ENCODE assay signal across 22 mouse cellular contexts in the genomic region with DNA sequence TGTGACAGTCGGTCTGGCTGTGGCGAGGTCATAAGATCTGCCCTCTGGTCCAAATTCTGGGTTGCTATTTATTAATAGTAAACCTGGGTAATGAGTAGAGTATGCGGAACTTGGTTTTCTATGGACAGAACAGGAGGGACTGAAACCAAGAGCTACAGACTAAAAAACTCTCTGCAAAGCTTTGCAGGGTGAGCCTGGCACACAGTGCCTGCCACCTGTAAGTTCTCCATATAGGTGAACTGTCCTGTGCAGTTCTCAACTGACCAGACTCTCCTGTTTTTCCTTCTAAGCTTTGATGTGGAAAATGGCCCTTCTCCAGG.
DNase-seq lines count a peak whose midpoint lies in the region; ATAC-seq and TF ChIP-seq lines count a peak whose summit lies in the region.
"Had no signal": no experiment of that assay in that cellular context is flagged by ENCODE, and none has a peak within 500 bp of the region (broad histone marks: within the 10 kb centered on the region; RNA-seq: fewer than 3 reads in every experiment).

No protein-coding gene starts in this region.

- peak overlapping the region; percentile 37; the same call in 1 of the 2 replicates for H3K4me3 ChIP-seq in heart, adult 2 months
- H3K4me3 ChIP-seq in heart, embryonic 12.5 days, result no peak overlapping the region
- peak overlapping the region; percentile 16; the same call in 1 of the 2 replicates for H3K4me3 ChIP-seq in kidney, adult 2 months (ENCODE audit: insufficient read depth, low read depth, low read length)
- no peak overlapping the region for H3K4me3 ChIP-seq in kidney, embryonic 14.5 days (ENCODE audit: low read length)
- H3K4me3 ChIP-seq in midbrain, embryonic 11.5 days (ENCODE audit: low read depth, low read length), result no peak overlapping the region
- H3K4me3 ChIP-seq in midbrain, postnatal 0 days (ENCODE audit: low read depth, low read length), result no peak overlapping the region
- no peak overlapping the region for H3K4me3 ChIP-seq in olfactory bulb, adult 2 months (ENCODE audit: insufficient read depth, low read depth, low read length)
- H3K4me3 ChIP-seq in hindbrain, embryonic 10.5 days, result no peak overlapping the region
- H3K4me3 ChIP-seq: limb, embryonic 15.5 days; megakaryocyte, embryonic 14.5 days; myocyte had no signal

- ATAC-seq in heart, embryonic 12.5 days (ENCODE audit: insufficient number of reproducible peaks, low FRiP score), result no peak
- ATAC-seq in kidney, embryonic 14.5 days (ENCODE audit: low FRiP score, low TSS enrichment), result no peak
- no peak for ATAC-seq in midbrain, embryonic 11.5 days (ENCODE audit: low FRiP score)
- ATAC-seq in midbrain, postnatal 0 days (ENCODE audit: low FRiP score), result no peak

- no peaks in the 10 kb centered on the region for H3K4me1 ChIP-seq in heart, adult 2 months (ENCODE audit: control insufficient read depth, insufficient read depth, low read length)
- peaks cover 27% of the 10 kb centered on the region for H3K4me1 ChIP-seq in heart, embryonic 12.5 days (replicated peaks)
- H3K4me1 ChIP-seq in kidney, adult 2 months (ENCODE audit: control insufficient read depth, insufficient read depth, low read length), result peaks cover 4% of the 10 kb centered on the region; the same call in 1 of the 2 replicates
- no peaks in the 10 kb centered on the region for H3K4me1 ChIP-seq in kidney, embryonic 14.5 days (ENCODE audit: control insufficient read depth, insufficient read depth, low read length)
- H3K4me1 ChIP-seq in midbrain, embryonic 11.5 days (ENCODE audit: control insufficient read depth, insufficient read depth, low read length), result no peaks in the 10 kb centered on the region
- H3K4me1 ChIP-seq in midbrain, postnatal 0 days (ENCODE audit: insufficient read depth, low read length), result no peaks in the 10 kb centered on the region
- peaks cover 5% of the 10 kb centered on the region for H3K4me1 ChIP-seq in olfactory bulb, adult 2 months (ENCODE audit: control insufficient read depth, insufficient read depth, low read length)
- peaks cover 16% of the 10 kb centered on the region for H3K4me1 ChIP-seq in hindbrain, embryonic 10.5 days (replicated peaks)
- H3K4me1 ChIP-seq: megakaryocyte, embryonic 14.5 days had no signal

- no peak overlapping the region for H3K4me2 ChIP-seq in heart, embryonic 12.5 days
- no peak overlapping the region for H3K4me2 ChIP-seq in kidney, embryonic 14.5 days (replicated peaks; ENCODE audit: low read depth, low read length)
- H3K4me2 ChIP-seq in midbrain, embryonic 11.5 days, result no peak overlapping the region
- H3K4me2 ChIP-seq in midbrain, postnatal 0 days (ENCODE audit: low read depth, low read length, poor library complexity, severe bottlenecking), result no peak overlapping the region
- H3K4me2 ChIP-seq: hindbrain, embryonic 14.5 days; limb, embryonic 15.5 days had no signal

- peak overlapping the region; percentile 85 for H3K27ac ChIP-seq in heart, adult 2 months
- no peak overlapping the region for H3K27ac ChIP-seq in heart, embryonic 12.5 days (ENCODE audit: poor library complexity, severe bottlenecking)
- peak overlapping the region; percentile 21; the same call in 1 of the 2 replicates for H3K27ac ChIP-seq in kidney, adult 2 months (ENCODE audit: insufficient read depth, low read depth, low read length)
- no peak overlapping the region for H3K27ac ChIP-seq in kidney, embryonic 14.5 days (ENCODE audit: low read depth, low read length)
- no peak overlapping the region for H3K27ac ChIP-seq in midbrain, embryonic 11.5 days (ENCODE audit: low read depth, low read length)
- no peak overlapping the region for H3K27ac ChIP-seq in midbrain, postnatal 0 days (ENCODE audit: low read depth, low read length)
- 0 out of 2 replicates have a peak overlapping the region, but pooled peaks have one; percentile 17 for H3K27ac ChIP-seq in olfactory bulb, adult 2 months (ENCODE audit: insufficient read depth, low read depth, low read length)
- H3K27ac ChIP-seq in hindbrain, embryonic 10.5 days, result no peak overlapping the region
- H3K27ac ChIP-seq: hindbrain, embryonic 14.5 days; limb, embryonic 15.5 days had no signal

- no peak for TF ChIP-seq CTCF in heart, adult 2 months (IDR thresholded peaks at IDR 0.05)
- TF ChIP-seq CTCF in kidney, adult 2 months (conservative IDR thresholded peaks at IDR 0.05; ENCODE audit: insufficient read depth, insufficient read length, low read depth, low read length), result no peak
- TF ChIP-seq CTCF in midbrain, postnatal 0 days (IDR thresholded peaks at IDR 0.05), result no peak
- no peak for TF ChIP-seq CTCF in olfactory bulb, adult 2 months (IDR thresholded peaks at IDR 0.05; ENCODE audit: insufficient read depth, low read depth, low read length)

- intact Hi-C loops in heart, adult 2 months (cut with DNase I), result no loop called here

- no peaks in the 10 kb centered on the region for H3K9me3 ChIP-seq in heart, embryonic 12.5 days (replicated peaks)
- no peaks in the 10 kb centered on the region for H3K9me3 ChIP-seq in kidney, embryonic 14.5 days (ENCODE audit: control insufficient read depth, low read length)
- no peaks in the 10 kb centered on the region for H3K9me3 ChIP-seq in midbrain, embryonic 11.5 days (ENCODE audit: control insufficient read depth, low read length)
- H3K9me3 ChIP-seq in midbrain, postnatal 0 days (ENCODE audit: low read length), result no peaks in the 10 kb centered on the region
- no peaks in the 10 kb centered on the region for H3K9me3 ChIP-seq in hindbrain, embryonic 10.5 days
- H3K9me3 ChIP-seq: limb, embryonic 15.5 days; megakaryocyte, embryonic 14.5 days had no signal

- peak overlapping the region; percentile 54 for H3K9ac ChIP-seq in heart, adult 2 months (ENCODE audit: low read depth, low read length)
- H3K9ac ChIP-seq in heart, embryonic 12.5 days, result no peak overlapping the region
- H3K9ac ChIP-seq in kidney, embryonic 14.5 days (ENCODE audit: low read depth, low read length), result no peak overlapping the region
- H3K9ac ChIP-seq in midbrain, embryonic 11.5 days (ENCODE audit: low read length), result no peak overlapping the region
- no peak overlapping the region for H3K9ac ChIP-seq in midbrain, postnatal 0 days (replicated peaks; ENCODE audit: low read length, poor library complexity, severe bottlenecking)
- H3K9ac ChIP-seq: hindbrain, embryonic 14.5 days; limb, embryonic 15.5 days had no signal

- 39% methylated on average over 3 of the region's 3 CpGs for WGBS in heart, adult 2 months
- 56% methylated on average over 3 of the region's 3 CpGs for WGBS in heart, embryonic 12.5 days
- 40% methylated on average over 3 of the region's 3 CpGs for WGBS in kidney, adult 2 months
- WGBS in kidney, embryonic 14.5 days, result 80% methylated on average over 3 of the region's 3 CpGs
- 80% methylated on average over 3 of the region's 3 CpGs for WGBS in midbrain, embryonic 11.5 days
- 64% methylated on average over 3 of the region's 3 CpGs for WGBS in midbrain, postnatal 0 days
- 58% methylated on average over 3 of the region's 3 CpGs for WGBS in olfactory bulb, adult 2 months
- WGBS in hindbrain, embryonic 10.5 days, result 85% methylated on average over 3 of the region's 3 CpGs

- no peak for DNase-seq in heart, adult 2 months
- peak; percentile 73 for DNase-seq in kidney, adult 2 months
- DNase-seq in midbrain, embryonic 11.5 days (ENCODE audit: low spot score, missing footprints), result peak; percentile 57
- DNase-seq in midbrain, postnatal 0 days (ENCODE audit: low spot score), result no peak
- DNase-seq in hindbrain, embryonic 10.5 days (ENCODE audit: low spot score), result no peak
- DNase-seq: adrenal gland, postnatal 25 days; B cell, adult 2 months; cerebellum, adult 11 months; cerebellum, postnatal 25 days; embryo, embryonic 11 days; gastrocnemius, postnatal 14 days; lung, adult 2 months; right cerebral cortex, postnatal 14 days; spleen, adult 18-20 months; thymus, postnatal 25 days had no signal

- no peaks in the 10 kb centered on the region for H3K27me3 ChIP-seq in heart, adult 2 months (ENCODE audit: control insufficient read depth, insufficient read depth, low read length)
- H3K27me3 ChIP-seq in heart, embryonic 12.5 days (replicated peaks), result no peaks in the 10 kb centered on the region
- H3K27me3 ChIP-seq in kidney, adult 2 months (replicated peaks; ENCODE audit: control insufficient read depth, insufficient read depth, low read length), result no peaks in the 10 kb centered on the region
- H3K27me3 ChIP-seq in kidney, embryonic 14.5 days (ENCODE audit: control insufficient read depth, insufficient read depth, low read length), result no peaks in the 10 kb centered on the region
- no peaks in the 10 kb centered on the region for H3K27me3 ChIP-seq in midbrain, embryonic 11.5 days (ENCODE audit: control insufficient read depth, insufficient read depth, low read length)
- H3K27me3 ChIP-seq in midbrain, postnatal 0 days (ENCODE audit: insufficient read depth, low read length), result no peaks in the 10 kb centered on the region
- H3K27me3 ChIP-seq in hindbrain, embryonic 10.5 days (ENCODE audit: insufficient read depth, poor library complexity, severe bottlenecking), result no peaks in the 10 kb centered on the region
- H3K27me3 ChIP-seq: limb, embryonic 15.5 days had no signal

- H3K79me2 ChIP-seq in heart, adult 2 months (replicated peaks; ENCODE audit: control insufficient read depth, insufficient read depth, low read length), result no peaks in the 10 kb centered on the region

- no peaks in the 10 kb centered on the region for H3K36me3 ChIP-seq in heart, adult 2 months (ENCODE audit: control insufficient read depth, insufficient read depth, low read length)
- H3K36me3 ChIP-seq in heart, embryonic 12.5 days, result 0 out of 2 replicates have a peak, but pooled peaks cover 3% of the 10 kb centered on the region
- H3K36me3 ChIP-seq in kidney, adult 2 months (ENCODE audit: control insufficient read depth, insufficient read depth, low read length), result no peaks in the 10 kb centered on the region
- no peaks in the 10 kb centered on the region for H3K36me3 ChIP-seq in kidney, embryonic 14.5 days (ENCODE audit: control insufficient read depth, insufficient read depth, low read length)
- H3K36me3 ChIP-seq in midbrain, embryonic 11.5 days (ENCODE audit: control insufficient read depth, insufficient read depth, low read length), result no peaks in the 10 kb centered on the region
- 0 out of 2 replicates have a peak, but pooled peaks cover 2% of the 10 kb centered on the region for H3K36me3 ChIP-seq in midbrain, postnatal 0 days (ENCODE audit: insufficient read depth, low read length)
- H3K36me3 ChIP-seq in hindbrain, embryonic 10.5 days, result no peaks in the 10 kb centered on the region
- H3K36me3 ChIP-seq: limb, embryonic 15.5 days had no signal

- no peak for TF ChIP-seq EP300 in heart, adult 2 months (IDR thresholded peaks at IDR 0.05; ENCODE audit: insufficient read depth, low read depth, low read length)

- TF ChIP-seq POLR2A in heart, adult 2 months (IDR thresholded peaks at IDR 0.05; ENCODE audit: insufficient read depth, low read depth, low read length), result no peak
- TF ChIP-seq POLR2A in kidney, adult 2 months (IDR thresholded peaks at IDR 0.05; ENCODE audit: low read depth, low read length), result no peak
- no peak for TF ChIP-seq POLR2A in olfactory bulb, adult 2 months (IDR thresholded peaks at IDR 0.05; ENCODE audit: insufficient read depth, low read depth, low read length)

Comparison
In these comparisons a context has a peak if more than half of its experiments do, and no peak if none do; other contexts are left out.
1. DNase-seq: peak in kidney, adult 2 months (single experiment) and midbrain, embryonic 11.5 days (single experiment); none in heart, adult 2 months (0 of 2), midbrain, postnatal 0 days (single experiment) and hindbrain, embryonic 10.5 days (single experiment).
2. H3K27ac ChIP-seq: peak in heart, adult 2 months (single experiment), kidney, adult 2 months (single experiment) and olfactory bulb, adult 2 months (single experiment); none in heart, embryonic 12.5 days (single experiment), kidney, embryonic 14.5 days (single experiment), midbrain, embryonic 11.5 days (single experiment), midbrain, postnatal 0 days (single experiment) and hindbrain, embryonic 10.5 days (single experiment).
3. H3K4me3 ChIP-seq: peak in heart, adult 2 months (single experiment) and kidney, adult 2 months (single experiment); none in heart, embryonic 12.5 days (single experiment), kidney, embryonic 14.5 days (single experiment), midbrain, embryonic 11.5 days (single experiment), midbrain, postnatal 0 days (single experiment), olfactory bulb, adult 2 months (single experiment) and hindbrain, embryonic 10.5 days (single experiment).